Mouse (Mus musculus): ENCODE data around the gene Lrrfip1.

The Lrrfip1 gene

DNA sequence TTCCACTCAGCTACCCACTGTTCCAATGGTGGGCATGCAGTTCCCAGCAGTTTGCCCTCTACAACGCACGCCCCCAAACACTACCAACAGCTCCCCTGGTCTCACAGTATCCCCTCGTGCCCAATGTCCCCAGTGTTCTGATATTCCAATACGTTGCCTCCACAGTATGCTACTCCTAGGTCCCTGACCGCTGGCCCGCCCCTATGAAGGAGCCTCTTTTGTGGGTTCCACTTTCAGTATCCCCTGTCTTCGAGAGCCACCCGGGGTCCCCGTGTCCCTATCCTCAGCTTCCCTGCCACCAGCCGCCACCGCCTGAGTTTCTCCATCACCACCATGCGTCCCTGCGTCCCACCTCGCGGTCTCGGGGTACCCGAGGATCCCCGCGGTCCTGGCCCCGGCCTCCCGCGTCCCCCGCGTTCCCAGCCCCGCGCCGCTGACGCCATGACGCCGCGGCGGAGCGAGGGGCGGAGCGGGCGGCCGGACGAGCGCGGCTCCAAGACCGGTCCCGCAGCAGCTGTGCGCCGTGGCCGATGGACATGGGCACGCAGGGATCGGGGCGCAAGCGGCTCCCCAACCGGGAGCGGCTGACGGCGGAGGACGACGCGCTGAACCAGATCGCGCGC lies at the start of gene Lrrfip1:
TSS of gene Lrrfip1 (plus strand) at position 470 of the 623 bp plus-strand sequence.
- DNase-seq: peak; percentile 56

GRCm38 (mm10) chr1:90949309-90949708 lies 49.2 kb upstream of the Lrrfip1 start:
- no peak for DNase-seq

DNA sequence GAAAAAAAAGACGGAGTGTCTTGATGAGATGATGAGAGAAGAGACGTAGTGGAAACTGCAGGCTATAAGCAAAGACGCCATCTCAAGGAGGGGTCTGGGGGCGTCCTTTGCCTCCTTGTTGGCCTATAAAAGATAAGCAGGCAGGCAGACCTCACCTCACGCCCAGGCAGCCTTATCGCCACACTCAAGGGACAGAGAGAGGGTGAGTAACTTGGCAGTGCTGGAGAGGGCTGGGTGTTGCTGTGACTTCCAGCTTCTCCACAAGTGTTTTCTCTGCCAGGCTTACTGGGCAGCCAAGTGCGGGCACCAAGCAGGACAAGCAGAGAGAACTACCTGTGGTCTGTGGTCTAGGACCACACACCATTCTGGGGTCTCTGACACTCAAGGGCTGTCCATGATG lies 46.9 kb upstream of the Lrrfip1 start:
- peak; percentile 40 for DNase-seq

DNA sequence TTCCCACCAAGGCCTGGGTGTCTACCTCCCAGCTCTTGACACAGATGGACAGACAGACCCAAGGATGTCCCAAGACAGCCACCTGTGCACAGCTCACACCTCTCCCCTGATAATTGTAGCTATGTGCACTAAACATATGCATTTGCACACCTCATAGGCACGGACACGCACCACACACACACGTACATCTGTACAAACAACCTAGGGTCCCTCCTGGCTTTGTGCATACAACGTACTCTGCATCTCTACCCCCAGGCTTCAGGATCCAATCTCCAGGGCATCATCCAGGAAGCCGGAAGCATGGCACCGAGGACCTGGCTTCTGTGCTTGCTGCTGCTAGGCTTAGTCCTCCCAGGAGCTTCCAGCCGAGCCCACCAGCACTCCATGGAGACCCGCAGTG lies 45.7 kb upstream of the Lrrfip1 start, which contains the start of gene Prlh:
TSS of gene Prlh (plus strand) at position 301 of the 400 bp plus-strand sequence.
- no peak for DNase-seq

GRCm38 (mm10) chr1:90953688-90954087 lies 44.8 kb upstream of the Lrrfip1 start:
- no peak for DNase-seq

GRCm38 (mm10) chr1:90956245-90957096 lies 42.1 kb upstream of the Lrrfip1 start:
- DNase-seq: peak; percentile 86

GRCm38 (mm10) chr1:90962526-90962925 lies 36.0 kb upstream of the Lrrfip1 start:
- no peak for DNase-seq

DNA sequence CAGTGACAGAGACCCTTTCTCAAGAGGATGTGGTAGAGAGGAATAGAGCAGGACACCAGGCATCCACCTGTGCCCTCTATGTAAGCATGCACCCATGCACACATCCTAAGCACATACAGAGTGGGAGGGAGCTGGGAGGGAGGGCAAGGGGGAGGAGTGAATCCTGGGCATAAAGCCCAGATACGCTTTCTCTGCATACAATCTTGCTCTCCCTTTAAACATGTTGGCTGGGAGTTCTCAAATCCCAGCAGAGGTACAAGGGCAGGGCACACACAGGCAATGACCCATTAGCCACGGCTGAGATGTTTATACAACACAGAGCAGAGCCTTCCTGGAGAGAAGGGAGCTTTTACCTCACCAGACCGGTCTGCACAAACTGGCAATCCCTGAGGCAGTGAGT lies 35.5 kb upstream of the Lrrfip1 start:
- peak; percentile 36 for DNase-seq

GRCm38 (mm10) chr1:90967583-90967982 lies 31.0 kb upstream of the Lrrfip1 start:
- peak; percentile 81 for DNase-seq

- no peak for DNase-seq
Measured at GRCm38 (mm10) chr1:90968649-90969048, 29.9 kb upstream of the Lrrfip1 start.

DNA sequence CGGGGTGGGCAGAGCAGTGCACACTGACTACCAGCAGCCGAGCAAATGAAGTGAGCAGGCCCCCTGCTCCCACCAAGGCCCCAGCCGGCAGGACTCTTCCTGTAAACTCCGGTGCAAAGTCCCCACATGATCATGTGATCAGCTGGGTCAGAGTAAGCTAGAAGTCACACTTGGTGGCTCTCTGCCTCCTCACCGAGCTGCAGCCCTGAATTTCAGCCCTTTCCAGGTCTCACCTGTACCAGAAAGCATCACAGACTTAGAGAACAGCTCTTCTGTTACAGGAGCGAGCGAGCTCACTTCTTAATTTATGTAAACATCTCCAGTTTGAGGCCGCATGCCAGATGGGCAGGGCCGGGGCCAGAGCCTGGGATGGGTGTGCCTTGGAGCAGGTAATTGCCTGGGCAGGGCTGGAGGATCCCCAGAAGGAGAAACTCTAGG lies 29.2 kb upstream of the Lrrfip1 start, which contains the start of gene Rab17:
TSS of gene Rab17 (minus strand) at position 315 of the 438 bp plus-strand sequence.
- DNase-seq: peak; percentile 91

DNA sequence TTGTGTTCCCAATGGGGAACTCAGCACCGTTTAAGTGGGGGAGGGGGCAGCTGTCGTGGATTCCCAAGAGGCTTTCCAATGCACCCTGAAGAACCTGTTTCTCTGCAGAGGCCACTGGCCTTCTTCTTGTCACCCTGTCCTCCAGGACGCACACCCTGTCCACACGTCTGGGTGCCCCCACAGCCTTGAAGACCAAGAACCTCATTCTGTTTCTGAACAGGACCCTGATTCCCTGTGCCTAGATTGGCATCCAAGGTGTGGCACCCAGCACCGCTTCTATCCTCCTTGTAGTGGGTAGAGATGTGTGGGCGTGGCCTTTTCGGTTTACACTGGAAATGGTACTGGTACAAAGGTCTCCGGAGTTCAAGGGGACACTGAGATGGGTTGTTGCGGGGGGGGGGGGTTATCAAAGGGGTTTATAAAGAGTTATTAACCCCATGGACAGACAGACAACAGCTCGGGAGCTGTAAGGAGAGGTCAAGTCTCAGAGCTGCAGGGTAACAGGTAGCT lies 28.6 kb upstream of the Lrrfip1 start:
- DNase-seq: peak; percentile 23

DNA sequence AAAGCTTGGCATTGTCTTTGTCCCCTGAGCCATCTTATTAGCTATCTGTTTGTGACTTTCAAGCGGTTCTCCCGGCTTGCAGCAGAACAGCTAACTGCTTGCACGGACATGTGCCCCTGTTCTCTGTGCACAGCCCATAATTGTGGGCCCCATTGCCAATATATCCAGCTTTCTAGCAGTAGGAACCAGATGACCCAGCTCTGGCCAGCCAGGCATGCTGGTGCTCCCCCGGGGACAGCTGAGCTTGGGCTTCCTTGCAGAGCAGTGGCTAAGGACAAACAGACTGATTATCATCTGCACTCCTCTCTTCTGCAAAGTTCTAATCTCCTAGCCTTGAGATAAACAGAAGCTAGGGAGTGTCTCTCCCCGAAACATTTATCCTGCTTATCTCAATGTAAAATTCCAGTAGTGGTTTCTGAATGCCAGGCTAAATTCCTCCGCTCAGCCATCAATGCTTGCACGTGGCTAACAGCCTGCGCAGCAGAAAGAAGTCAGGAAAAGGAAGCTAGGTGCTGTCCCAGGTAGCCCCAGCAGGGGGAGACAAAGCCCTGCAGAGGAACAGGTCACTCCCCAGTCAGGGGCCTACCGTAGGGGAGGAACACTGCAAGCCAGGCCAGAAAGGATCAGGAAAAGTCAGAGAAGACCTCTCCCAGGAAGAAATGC lies 25.5 kb upstream of the Lrrfip1 start:
- peak; percentile 97 for DNase-seq

GRCm38 (mm10) chr1:90973574-90973911 lies 25.0 kb upstream of the Lrrfip1 start:
- no peak for DNase-seq

DNA sequence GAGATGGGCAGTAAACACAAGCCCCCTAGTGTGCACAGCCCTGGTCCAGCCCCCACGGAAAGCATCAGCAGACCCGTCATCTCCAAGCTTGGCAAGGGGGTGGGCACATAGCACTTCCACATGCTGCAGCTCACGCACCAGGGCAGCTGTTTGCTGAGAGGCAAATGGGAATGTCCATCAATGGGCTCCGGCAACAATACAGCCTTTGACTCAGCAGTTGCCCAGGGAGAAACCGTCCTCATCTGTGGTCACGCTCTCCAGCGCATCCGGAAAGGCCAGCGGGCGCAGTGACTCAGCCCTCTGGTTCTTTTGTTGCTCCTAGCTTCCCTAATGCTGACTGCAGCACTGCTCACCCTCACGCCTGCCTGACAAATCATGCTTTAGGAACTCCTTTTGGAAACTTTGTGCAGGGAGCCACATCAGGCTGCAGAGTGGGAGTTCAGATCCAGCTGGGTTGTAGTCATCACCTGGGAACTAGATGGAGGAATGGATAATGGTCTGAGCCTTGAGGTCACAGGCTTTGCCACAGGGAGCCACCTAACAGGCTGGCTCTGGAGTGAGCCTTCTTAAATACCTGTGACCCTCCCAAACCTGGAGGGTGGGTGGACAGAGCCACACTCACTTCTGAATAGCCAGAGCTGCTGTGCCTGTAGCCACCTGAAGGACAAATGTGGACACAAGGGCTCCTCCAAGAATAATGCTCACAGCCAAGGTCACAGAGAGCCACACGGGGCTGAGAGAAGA lies 23.5 kb upstream of the Lrrfip1 start:
- peak; percentile 62 for DNase-seq

- no peak for DNase-seq
Measured at GRCm38 (mm10) chr1:90975960-90976359, 22.6 kb upstream of the Lrrfip1 start.

- peak; percentile 41 for DNase-seq
Measured at GRCm38 (mm10) chr1:90980638-90981330, 17.8 kb upstream of the Lrrfip1 start.

DNA sequence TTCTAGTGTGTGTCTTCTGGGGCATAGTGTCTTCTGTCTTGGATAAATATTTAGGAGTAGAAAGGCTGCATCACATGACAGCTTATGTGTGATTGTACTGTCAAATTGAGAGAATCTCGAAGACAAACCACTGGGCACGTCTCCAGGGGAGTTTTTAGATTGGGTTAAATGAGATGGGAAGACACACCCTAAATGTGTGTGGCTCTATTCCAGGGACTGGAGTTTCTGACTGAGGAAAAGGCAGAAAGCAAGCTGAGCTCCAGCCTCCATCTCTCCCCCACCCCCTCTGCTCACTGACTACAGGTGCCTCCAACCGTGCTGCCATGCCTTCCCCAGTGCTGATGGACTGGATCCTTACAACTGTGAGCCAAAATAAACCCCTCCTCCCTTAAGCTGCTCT lies 17.2 kb upstream of the Lrrfip1 start:
- DNase-seq: no peak

DNA sequence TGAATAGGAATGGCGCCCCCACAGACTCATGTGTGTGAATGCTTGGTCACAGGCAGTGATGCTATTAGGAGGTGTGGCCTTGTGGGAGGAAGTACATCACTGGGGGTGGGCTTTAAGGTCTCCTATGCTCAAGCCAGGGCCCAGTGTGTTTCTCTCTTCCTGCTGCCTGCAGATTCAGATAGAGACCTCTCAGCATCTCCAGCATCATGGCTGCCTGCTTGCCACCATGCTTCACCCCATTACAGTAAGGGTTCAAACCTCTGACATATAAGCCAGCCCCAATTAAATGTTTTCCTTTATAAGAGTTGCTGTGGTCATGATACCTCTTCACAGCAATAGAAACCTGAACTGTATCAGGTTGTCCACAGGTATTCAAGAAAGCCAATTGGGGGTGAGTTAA lies 2.6 kb upstream of the Lrrfip1 start:
- no peak for DNase-seq

GRCm38 (mm10) chr1:90997136-90997535 lies 1.4 kb upstream of the Lrrfip1 start:
- DNase-seq: no peak

GRCm38 (mm10) chr1:90997641-90998040 lies 896 bp upstream of the Lrrfip1 start:
- no peak for DNase-seq

Data from lung, postnatal 36 days (tissue).